Mouse (Mus musculus) embryo, embryonic 9.5 days (tissue): Measurements from ENCODE around the gene Lrrc4c.

Experiments
- DNase-seq: peaks from one replicate; pipeline ENCODE4 v3.0.0-alpha.2; 2017; ENCODE audit errors: extremely low spot score

Lrrc4c gene

DNA sequence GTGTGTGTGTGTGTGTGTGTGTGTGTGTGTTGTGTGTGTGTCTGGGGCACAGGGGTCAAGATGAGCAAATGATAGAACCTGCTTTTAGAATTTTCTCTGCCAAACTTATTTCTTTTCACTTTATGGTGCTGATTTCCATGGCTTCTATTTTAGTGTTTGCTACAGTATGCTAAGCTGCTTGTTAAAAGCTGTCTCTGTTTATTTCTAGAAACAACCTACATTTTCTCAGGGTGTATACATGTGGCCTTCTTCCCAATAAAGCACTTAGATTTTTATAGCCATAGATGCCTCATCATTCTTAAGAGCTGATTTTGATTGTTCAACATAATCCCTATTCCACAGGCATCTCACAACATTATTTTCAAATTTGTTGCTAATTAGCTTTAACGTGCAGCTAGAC is 229.2 kb downstream of the Lrrc4c start:
- DNase-seq, result no peak

DNA sequence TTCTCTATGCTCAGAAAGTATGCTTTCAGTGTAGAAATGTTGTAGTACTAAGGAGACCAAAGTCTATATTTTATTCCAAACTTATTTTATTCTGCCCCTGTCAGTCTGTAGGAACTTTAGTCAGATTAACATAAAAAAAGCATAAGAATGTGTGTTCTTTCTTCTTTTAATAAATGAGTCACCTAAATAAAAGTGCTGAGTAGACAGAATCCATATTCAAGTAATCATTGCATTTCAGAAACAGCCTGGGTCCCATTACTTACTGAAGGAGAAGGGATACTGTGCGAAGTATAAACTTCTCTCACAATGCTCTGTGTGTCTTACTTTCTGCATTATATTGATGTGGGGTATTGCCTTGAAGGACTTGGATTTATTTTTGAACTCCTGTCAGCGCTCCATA is 255.8 kb downstream of the Lrrc4c start:
- no peak for DNase-seq

DNA sequence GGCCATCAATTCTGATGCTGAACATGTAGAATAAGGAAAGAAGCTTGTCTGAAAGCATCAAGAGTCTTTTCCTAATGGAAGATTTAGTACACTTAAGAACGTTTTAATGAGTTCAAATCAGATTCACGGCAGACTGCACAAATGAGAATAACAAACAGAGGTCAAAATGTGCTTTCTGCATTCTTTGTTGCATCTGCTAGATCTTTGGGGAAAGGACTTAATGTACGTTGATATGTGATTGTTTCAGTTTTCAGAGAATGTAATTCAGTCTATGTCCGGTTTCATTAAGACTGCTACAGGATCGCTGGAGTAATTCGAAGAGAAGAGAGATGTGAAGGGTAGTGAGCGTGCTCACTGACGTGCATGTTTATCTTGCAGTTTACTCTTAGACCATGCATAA is 259.7 kb downstream of the Lrrc4c start:
- no peak for DNase-seq

DNA sequence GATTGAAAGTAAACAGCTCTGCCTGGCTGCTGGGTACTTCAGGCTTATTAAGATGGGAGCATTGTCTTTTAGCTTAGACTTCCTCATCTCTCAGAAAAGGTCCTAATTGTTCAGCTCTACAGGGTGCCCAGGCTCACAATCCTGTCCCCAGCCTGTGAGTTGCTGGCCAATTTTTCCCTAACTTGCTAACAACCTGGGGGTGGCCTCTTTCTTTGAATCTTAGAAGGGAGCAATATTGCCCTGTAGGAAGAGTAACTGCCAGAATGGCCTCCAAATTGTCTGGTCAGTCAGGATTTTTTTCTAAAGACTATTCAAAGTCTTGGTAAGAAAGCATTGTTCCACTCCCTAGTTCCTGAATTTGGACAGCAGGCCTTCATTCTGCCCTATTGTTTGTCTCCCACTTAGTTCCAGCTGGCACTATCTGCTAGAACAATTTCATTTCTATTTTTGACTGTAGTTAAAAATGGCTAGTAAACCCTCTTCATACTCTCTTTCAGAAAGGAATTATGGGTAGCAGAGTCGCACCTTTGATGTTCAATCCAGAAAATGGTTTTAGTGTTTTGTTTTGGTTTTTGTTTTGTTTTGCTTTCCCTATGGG is 262.3 kb downstream of the Lrrc4c start:
- DNase-seq, result no peak

DNA sequence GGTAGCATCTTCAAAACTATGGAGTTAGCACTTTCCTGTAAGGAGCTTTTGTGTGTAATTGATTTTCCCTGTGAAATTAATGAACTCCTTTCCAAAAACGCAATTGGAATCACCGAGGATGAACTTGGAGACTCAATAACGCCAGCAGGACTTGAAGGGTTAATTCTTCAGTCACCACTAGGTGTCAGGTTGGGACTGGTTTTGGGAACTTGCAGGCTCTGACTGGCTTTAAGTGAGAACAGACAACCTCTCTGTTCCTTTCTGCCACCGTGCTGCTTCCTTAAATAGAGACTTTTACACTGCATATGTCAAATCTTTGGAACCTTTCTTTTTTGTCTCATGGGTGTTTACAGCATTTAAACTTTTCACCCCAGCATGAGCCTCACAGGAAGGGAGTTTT is 267.7 kb downstream of the Lrrc4c start:
- peak; percentile 60 for DNase-seq

DNA sequence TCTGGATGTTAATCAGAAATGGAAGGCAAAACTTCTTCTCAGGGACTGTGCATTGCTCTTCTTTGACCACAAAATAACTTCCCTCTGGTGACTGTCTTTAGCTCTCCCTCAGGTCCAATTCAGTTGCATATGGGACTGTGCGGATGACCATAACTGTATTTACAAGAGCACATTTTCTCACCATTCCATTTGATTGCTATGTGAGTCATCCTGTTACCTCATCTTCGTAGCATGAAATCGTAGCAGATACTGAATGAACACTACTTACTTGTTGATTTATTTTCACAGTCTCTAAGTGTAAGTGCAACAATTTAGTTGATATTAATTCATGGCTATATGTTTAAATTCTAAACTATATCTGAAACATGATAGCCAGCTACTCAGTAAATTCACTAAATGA is 286.8 kb downstream of the Lrrc4c start:
- DNase-seq, result no peak

DNA sequence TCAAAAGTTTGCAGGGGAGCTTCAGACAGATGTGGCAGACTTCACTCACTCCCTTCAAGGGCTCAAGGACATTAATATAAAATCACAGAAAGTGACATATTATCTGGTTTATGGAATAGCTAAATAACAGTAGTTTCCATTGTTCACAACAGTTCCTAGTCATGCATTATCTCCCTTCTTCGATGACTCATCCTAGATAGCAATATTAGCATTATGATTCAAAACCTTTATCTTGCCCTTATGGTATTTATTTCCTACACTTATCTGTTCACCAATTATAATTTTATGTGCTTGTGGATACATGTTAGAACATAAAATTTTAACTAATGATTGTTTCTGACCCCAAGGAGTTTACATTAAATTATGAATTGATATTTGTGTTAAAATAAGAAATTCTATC is 296.2 kb downstream of the Lrrc4c start:
- DNase-seq, result no peak

DNA sequence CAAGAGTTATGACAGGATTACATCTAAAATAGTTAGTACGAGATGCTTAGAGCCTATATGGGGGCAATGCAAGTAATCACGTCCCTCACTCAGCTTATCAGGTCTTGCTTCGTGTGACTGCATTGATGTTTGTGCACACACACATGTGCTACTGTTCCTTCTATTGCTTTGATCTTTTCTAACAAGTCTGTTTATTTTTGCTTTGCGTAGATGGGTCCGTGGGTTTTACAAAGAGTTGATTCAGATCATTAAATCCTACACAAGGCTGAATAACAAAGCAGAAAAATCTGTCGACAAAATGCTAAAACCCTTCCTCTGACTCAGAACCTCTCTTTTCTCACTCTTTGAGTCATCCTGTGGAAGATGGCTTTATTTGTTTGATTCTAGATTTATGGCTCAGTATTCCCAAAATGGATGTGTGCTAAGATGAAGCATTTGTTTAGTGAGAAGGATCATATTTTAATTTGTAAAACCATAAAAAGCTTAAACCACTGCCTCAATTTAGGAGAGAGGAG is 300.8 kb downstream of the Lrrc4c start:
- DNase-seq, result no peak

DNA sequence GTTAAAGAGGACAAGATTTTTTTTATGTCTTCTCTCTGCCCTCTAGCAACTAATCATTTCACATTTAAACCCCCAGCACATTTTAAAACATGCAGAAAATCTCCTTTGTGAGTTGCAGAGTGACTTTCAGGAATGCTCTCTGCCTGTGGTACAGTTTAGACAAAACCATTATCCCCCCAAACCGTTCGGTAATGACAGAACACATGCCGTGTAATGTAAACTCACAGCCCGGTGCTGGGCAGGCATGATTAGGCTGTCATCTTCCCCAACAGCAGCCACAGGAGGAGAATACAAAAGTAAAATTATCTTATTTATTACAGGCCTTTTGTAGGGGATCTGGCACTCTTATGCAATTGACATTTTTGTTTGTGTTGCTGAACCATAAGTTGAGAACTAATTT is 349.1 kb downstream of the Lrrc4c start:
- DNase-seq, result no peak

DNA sequence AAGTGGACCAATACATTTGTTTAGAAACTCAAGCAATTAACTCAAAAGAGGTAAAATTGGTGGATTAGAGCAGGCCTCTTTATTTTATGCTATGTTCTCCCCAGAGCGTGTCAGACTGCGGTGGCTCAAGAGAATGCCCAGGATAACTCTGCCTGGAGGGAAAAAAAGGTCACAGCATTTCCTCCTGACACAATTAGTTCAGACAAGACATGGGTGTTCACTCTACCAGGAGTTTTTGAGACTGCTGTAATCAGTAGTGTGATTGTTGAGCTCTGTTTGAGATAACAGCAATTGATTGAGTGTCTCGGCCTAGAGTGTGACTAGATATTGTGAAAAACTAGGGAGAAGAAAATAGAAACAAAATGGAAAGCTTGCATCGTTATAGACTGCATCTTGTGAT is 363.8 kb downstream of the Lrrc4c start:
- no peak for DNase-seq

DNA sequence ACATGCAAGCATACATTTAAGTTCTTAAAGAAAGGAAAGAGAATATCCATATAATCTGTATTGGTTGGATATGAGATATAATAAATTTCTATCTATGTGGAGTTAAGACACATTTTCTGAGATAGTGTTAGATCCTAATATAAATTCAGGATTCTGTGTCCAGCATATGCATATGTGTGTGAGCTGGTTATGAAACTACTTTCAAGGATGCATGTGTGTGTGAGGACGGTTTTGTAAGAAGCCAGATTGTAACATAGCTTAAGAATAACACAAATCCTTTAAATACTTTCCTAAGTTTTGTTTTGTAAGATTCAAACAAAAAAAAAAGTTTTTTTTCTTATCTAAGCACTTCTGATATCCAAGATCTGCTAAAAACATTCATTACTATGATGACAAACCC is 367.4 kb downstream of the Lrrc4c start:
- no peak for DNase-seq

DNA sequence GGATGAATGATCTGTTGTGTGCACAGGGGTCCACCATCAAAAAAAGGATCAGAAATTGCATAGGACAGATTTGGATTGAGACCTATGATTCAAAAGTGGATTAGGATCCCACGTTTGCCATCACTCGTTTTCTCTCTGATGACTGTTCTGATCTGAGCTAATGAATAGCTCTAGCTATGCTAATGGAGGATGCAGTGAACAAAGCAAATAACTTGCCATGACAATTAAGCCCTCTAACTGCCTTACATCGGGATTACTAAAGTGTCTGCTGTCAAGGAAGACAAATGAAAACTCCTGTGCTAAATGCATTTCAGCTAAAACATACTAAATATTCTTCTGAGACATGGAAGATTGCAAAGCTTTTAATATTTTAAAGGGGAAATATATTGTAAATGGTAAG is 387.0 kb downstream of the Lrrc4c start:
- DNase-seq, result no peak

DNA sequence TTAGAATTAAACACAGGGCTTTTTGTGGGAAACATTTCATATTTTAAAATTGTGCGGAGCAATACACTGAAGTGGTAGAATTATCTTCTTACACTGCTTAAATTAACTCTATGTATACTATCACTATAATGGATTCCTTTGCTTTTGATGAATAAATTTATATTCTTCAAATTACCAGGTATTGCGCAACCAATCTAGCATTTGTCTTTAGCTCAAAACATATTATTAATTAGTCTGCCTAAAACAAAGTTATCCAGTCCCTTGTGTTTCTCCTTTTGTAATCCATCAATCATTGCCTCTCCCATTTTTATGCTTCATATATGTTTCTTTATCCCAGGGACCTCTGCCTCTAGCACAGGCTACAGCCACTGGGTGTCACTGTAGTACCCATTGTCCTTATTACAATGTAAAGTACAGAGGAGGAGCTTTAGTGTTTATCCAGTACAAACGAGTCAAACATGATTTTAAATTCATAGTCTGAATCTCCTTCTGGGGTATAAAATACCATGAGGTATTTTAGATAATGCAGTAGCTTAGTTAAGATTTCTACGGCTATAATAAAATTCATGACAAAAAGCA is 389.9 kb downstream of the Lrrc4c start:
- peak; percentile 7 for DNase-seq

DNA sequence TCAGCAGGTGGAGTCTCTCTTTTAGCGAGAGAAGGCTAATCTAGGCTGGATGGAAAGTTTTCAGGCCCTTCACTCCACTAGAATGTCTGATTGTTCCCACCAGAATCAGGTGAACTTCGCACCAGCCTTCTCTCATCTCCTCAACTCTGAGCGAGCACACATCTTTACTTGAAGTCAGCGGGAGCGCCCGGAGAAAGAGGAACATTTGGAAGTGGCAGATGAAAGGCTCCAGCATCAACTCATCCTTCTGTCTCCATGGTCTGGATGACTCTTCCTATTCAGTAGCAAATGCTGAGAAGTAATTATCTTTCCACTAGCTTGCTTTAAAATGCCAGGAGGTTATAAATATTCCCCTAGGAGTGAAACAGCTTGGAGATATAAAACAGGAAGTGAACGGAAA is 396.6 kb downstream of the Lrrc4c start:
- DNase-seq, result no peak

DNA sequence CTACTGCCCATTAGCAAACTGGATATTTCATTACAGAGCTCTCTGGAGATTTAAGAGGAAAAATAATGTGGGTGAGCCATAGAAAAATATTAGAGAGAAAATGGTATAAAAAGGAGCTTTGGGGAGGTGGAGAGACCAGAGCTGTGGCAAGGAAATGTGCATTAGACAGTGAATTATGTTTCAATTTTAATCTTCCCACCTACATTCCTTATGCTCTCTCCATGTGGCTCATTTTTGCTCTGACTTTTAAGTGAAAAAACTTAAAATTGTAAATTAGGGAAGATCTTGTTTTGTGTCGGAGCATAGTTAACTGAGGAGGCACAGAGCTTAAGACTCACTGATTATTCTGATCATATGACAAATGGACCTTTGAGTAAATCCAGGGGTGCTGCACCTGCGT is 399.4 kb downstream of the Lrrc4c start:
- no peak for DNase-seq

DNA sequence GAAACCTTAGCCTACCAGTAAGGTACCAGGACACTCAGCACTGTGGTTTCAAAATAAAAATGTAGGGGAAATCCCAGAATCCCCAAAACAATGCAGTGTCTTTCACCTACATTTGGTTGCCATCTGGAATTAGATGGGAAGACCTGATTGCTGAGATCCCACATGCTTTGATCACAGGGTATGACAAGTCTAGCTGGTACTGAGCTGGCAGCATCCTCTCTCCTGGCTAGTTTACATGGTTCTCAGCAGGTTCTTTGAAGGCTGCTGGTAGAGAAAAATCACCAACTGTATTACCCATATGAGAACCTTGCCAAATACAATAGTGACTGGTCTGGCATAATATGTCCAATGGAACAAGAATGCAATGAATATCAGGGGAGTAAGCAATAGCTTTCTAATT is 405.4 kb downstream of the Lrrc4c start:
- no peak for DNase-seq

DNA sequence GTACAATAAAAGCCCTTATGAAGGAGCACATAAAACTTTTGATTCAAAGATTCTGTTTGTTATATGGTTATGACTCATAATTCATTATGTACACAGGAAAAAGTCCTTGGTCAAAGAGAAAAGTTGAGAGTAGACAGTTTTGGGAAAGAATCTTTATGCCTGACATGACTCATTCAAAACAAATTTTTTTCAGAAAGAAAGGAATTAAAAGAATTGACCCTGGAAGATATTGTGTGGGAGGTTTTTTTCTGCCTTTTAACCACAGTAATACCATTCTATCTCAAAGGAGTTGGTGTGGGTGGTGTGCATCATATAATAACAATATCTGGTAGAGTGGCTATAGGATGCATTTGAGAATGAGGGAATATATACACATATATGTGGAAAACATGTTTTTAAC is 418.1 kb downstream of the Lrrc4c start:
- DNase-seq, result no peak

DNA sequence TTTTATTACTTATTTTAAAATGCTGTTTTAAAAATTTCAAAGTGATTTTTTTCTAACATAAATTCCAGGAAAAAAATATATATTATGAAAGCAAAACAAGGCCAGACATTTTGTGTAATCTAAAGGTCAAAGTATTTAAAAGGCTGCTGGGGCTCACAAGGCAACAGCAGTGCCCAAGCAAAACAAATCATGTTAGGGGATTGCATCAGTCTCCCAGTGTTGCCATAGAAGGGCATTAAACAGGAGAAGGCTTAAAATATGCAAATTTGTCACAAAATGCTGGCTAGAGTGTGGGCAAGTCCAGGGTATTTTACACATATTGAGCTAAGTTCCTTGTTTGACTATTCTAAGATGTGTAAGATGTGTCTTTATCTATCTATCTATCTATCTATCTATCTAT is 437.1 kb downstream of the Lrrc4c start:
- DNase-seq, result no peak

DNA sequence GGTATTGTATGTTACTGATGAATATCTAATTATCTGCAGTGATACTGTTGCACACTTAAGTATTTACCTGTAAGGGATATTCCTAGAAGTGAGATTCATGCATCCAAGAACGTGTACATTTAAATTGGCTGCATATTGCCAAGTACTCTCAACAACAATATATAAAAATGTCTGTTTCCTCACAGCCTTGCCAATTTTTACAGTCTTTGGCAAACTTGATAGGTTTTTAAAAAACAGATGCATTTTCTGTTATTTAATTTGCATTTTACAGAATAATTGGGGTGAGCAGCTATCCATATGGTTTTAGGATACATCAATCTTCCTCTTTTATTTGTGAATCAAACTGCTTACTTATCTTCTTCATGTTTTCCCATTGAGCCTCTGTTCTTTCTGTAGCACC is 439.7 kb downstream of the Lrrc4c start:
- DNase-seq, result no peak

DNA sequence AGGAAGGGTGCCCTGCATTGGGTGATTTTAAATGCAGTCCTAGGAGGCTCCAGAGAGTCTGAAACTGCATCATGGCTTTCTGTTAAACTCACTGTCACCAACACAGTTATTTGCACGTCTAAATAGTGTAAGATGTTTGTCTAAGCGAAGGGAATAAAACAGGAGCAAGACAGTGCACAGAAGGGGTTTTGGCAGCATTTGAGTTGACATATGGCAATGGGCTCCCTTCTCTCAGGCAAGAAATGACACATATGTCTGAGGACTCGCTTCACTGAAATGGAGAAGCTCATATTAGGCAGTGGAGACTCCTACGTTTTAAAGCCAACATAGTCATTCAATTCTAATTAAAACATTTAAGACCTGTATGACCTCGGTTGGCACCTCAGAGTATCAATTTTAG is 445.6 kb downstream of the Lrrc4c start:
- no peak for DNase-seq

DNA sequence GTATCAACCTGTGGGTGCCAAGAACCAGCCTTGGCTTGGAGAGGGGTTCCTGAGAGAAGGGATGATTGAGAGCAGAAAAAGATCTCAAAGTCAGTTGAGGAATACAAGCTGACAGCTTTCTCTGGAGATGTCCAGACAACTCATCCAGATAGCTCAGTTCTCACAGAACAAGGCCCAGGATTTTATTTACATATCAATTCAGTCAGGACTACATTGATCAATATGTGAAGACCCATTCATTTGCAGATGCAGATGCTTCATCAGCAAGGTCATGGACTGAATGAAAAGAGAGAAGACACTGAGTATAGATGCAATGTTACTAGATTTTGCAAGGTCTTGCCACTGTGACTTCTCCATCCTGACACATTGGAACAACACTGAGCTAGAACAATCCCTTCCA is 457.4 kb downstream of the Lrrc4c start:
- DNase-seq, result no peak

DNA sequence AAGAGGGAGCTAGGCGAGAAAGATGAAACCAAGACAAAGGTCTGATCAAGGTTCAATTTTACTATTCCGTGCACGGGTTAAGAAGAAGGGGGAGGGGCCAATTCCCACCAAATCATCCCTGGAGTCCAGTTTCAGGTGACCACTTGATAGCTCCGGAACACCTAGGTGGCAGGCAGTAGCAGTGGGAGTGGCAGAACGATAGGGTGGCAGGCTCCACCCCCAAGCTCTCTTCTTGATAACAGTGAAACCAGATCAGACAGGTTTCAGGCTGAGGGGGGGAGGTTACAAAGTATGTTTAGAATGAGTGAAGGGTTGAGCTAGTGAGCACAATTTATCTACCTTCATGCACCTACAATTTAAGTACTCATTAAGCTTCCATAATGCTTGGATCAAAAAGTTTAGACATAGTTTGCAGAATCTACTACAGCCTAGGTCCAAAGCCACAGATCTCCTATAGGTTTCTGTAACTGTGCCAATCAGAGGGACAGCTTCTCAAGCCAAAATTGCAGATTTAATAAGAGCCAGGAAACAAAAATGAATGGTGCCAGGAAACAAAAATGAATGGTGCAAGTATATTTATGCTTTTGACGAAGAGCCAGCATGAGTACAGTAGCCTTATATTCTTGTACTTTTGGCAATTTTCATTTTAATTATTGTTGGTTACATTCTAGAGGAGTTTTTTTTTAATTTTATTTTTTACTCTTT is 478.9 kb downstream of the Lrrc4c start:
- peak; percentile 1 for DNase-seq

DNA sequence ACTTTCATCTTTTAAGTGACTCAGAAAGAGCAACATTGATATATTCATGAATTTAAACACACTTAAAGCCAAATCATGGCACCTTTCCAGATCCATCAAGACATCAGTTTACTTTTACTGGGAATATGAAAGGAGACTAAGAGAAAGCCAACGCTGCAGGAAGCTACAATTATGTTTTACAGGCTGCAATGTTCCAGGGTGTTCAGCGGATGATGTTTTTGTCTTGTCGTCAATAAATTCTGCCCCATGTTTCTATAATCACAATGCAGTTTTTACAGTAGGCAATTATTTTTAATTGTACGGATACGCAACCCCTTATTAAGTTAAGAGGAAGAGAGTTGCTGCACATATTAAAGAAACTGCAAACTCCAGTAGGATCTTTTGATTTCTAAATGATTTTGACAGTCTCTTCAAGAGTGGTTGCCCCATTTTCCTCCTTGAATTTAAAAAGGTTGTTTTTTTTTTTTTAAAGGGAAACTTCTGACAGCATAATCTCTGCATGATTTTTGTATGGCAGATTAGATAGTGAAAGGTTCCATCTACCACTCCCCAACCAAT is 532.9 kb downstream of the Lrrc4c start:
- no peak for DNase-seq
